Mouse (Mus musculus): ENCODE results near the gene Rmdn3.

- no peak for TF ChIP-seq CTCF (IDR thresholded peaks at IDR 0.05; ENCODE audit: control insufficient read depth, insufficient read depth, insufficient read length)
- TF ChIP-seq USF1 (IDR thresholded peaks at IDR 0.05; ENCODE audit: low read depth) = no peak
- TF ChIP-seq MAX (IDR thresholded peaks at IDR 0.05) = no peak
These were observed 40.7 kb upstream of the Rmdn3 start for GRCm38 (mm10) chr2:119197493-119197892.
